Mouse (Mus musculus) MN1 (cell line): ENCODE data around the gene Lamc3.
"Not testable (repeated sequence)": the region's sequence is repeated elsewhere in the genome, so short reads cannot be mapped to it uniquely, and the experiment has no call there.

Experiments used
- DNase-seq: peaks from one replicate; pipeline ENCODE4 v3.0.0-alpha.2; 2016; ENCODE audit warnings: low spot score

Gene Lamc3

DNA sequence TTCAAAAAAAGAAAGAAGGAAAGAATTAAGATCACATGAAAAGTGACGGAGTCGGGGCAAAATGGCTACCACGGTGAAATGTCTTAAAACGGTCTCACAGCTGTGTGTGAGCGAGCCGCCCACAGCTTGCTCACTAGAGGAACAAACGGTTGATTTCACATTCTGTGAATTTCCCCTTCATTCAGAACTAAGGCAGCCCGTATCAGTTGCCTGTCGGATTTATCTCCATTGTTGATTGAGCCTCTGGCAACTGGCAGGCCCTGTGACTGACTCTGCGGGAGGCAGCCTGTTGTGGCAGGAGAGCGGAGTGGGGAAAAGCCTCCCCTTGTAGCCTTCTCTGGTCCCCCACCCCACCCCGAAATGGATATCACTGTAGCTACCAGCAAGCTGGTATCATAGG, 10.6 kb upstream of the Lamc3 start:
- DNase-seq = no peak

DNA sequence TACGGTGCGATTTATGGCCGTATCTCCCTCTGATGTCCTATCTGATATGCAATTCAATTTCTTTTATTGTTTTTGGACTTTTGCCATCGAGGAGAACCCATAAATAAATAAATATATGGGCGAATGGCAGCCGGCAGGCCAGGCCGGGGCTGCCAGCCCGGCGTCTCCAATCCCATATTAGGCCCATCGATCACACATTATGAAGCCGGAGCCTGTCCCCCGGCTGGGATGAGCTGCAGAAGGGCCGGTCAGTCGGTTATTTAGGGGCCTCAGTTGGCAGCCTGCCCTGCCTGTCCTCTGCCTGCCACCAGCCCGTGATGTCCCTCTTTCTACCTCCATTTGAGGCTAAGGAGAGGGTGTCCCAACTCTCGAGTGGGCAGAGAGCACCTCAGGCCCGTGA, 8.5 kb upstream of the Lamc3 start:
- DNase-seq = no peak

DNA sequence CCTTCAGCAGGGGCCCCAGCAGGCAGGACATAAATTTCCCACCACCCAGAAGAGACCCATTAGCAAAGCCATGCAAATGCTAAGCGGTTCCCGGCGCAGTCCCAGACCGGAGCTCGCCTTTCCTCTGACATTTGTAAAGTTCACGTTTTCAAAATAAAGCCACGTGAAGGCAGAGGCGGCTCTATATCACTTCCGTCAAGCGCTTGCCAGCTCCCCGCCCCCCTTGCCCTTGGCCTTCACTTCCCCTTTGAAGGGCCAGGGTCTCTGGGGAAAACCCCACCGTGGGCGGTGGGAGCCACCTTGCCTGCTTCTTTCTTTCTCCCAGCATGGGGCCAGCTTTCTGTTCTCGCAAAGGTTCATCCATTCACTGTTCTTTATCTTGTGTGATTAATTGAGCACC, 6.2 kb upstream of the Lamc3 start:
- DNase-seq = no peak

DNA sequence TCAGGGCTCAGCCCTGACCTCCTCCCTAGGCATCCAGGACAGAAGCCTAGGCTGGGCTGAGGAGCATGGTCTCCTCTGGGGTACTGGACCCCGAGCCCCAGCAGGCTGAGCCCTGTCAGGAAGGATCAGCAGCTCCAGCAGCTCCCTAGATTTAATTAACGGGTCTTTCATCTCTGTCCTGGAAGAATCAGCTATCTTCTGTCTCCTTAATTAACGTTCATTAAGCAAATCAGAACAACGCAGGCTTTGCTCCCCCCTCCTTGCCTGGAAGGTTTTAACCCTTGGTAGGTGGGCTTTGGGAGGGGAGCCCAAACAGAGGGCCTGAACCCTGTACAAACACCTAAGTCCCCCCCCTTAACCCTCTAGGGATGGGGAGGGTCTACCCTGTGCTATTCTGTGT, 4.0 kb upstream of the Lamc3 start:
- DNase-seq = no peak

DNA sequence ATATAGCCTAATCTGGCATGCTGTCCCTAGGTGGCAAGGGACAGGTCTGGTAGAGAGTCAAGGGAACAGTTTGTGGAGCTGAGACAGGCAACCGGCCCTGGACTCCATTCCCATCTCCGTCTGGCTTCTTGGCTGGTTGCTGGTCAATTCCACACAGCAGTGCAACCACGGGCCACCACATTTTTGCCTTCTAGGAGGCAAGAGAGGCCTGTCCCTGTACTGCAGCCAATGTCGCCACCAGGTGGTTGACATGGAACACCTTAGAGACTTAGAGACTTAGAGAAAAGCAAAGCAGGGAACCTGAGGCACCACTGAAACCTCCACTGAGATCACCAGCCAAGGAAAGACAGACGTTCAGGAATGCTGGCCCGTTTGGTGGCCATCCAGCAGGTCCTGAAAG, 2.3 kb upstream of the Lamc3 start:
- DNase-seq = peak; percentile 66

DNA sequence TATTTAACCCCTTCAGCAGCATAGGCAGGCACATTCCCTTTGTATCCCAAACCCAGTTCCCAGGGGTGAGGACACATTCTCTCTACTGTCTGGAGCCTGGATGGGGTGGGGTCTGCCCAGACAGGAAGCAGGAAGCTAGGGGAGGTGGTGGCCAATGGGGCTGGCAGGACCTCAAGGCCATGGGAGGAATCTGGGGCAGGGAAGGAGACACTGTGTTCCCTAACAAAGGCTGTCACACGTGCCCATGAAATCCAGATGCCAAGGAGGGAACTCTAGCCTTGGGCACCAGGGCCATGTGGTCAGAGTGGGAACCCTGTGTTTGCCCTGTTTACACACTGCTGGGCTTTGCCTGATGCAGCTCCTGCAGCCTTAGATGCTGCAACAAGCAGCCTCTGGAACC, 1.8 kb downstream of the Lamc3 start:
- no peak for DNase-seq

DNA sequence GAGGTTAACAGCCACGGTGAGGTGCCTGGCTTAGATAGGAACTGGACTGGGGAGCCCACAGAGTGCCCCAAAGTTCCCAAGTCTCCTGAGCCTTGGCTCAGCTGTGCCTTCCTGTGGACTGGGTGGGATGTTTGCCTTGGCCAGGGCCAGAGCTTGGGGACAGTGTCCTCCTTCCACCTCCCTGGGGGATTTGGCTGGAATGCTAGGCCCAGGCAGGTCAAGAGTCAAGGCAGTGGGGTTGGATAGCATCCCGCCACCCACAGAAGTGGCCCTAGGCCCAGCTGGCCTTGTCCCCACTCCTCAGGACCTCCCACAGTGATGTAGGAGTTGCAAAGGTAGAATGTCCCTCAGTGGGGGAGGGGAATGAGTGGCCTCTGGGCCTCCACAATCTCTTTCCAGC, 4.1 kb downstream of the Lamc3 start:
- DNase-seq = no peak

DNA sequence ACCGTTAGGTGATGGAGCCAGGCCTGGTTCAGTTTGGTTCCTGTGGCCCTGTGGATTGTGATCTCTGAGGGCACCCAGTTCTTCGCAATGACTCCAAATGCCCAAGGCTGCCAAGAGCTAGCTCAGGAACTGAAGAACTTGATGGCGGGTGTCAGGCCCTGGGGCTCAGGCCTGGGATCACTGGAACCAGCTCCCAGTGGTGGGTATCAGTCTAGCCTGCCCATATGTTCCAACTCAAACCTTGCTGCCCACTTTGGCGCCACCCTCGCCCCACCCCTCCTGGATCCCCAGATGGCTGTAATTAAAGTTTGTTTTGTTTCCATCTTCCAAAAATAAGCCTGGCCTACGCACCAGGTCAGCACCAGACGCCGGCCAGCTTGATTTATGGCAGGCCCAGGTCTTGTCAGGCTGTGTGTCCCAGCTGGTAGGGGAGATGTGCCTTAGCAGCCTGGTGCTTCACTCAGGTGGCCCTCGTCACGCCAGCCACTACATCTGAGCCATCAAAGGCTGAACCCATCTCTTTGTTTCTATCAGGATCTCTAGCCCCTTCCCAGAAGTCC, 6.1 kb downstream of the Lamc3 start:
- peak; percentile 35 for DNase-seq

DNA sequence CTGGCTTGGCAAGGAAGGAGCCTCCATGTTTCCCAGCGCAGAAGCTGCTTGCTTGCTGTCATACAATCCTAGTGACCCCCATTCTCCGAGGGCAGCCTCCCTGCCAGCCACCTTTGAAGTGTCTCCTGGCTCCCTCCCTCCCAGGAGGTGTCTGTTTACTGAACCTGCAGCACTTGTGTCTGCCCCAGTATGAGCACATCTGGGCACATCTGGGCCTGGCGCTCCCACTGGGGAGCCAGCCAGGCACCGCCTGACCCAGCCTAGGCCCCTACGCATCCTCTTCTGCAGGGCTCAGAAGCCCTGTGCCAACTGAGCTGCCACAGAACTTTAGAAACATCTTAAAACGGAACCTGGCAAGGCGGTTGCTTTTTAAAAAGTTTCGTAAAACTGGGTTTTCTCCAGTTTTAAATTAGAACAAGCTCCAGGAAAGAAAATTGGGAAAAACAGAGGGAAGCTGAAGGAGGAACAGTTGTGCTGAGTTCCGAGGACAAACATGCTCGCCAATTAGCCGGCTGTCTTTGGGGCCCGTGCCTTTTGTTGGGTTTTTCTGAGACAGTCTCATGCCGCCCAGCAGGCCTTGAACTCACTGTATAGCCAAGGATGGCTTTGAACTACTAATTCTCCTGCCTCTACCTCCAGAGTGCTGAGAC, 7.3 kb downstream of the Lamc3 start:
- no peak for DNase-seq

DNA sequence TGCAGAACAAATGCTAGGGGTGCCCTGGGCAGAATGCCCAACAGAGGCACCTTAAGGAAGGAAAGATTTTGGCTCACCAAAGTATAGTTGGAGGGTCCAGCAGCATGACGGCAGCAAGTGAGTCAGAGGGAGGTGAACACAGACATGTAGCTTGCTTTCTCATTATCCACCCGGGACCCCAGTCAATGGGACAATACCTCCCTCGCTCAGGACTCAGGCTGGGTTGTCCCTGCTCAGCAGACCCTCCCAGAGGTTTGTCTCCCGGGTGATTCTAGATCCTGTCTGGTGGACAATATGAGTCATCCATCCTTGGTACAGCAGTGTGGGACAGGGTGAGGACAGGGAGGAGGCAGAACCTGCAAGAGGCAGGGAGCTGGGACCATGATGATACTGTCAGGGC, 13.8 kb downstream of the Lamc3 start:
- DNase-seq = peak; percentile 40

DNA sequence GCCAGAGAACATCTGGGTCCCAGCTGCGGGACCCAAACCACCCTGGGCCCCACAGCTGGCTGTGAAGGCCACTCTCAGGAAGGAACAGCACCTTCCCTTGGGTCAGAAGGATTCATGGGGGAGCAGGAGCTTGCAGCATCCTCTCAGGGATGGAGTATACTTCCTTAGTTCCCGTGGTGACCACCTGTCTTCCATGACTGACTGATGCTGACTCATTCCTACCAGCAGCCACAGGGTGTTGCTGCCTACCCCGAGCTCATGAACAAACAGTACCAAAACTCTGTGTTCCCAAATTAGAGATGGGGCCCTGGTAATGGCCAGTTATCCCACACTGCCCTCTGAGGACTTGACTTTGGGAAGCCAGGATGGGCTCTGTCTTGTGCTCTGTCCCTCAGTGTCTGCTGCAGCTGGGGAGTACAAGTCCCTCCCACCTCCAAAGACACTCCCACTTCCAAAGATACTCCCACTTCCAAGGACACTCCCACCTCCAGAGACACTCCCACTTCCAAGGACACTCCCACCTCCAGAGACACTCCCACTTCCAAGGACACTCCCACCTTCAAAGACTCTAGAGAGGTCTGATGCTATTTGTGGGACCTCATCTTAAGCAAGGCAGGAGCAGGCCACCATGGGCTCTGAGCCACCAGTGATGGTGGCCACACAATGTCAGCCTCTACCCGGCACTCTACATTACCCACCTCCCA, 14.7 kb downstream of the Lamc3 start:
- no peak for DNase-seq

DNA sequence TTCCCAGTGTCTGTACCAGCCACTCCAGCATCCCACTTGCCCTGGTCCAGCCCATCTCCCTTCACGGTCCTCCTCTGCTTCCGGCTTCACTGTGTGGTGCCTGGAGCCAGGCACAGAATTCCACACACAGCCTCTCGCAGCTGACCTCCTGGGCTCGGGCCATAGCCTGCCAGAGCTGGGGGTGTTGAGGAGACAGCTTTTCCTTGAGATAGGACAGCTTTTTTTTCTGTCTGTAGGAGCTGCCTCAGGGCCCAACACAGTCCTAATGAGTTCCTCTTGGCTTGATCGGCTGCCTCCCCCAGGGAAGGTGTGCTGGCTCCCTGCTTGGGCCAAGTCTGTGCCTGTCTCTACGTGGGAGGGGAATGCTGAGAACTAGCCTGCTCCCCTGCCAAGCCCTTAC, 17.0 kb downstream of the Lamc3 start:
- DNase-seq = no peak

DNA sequence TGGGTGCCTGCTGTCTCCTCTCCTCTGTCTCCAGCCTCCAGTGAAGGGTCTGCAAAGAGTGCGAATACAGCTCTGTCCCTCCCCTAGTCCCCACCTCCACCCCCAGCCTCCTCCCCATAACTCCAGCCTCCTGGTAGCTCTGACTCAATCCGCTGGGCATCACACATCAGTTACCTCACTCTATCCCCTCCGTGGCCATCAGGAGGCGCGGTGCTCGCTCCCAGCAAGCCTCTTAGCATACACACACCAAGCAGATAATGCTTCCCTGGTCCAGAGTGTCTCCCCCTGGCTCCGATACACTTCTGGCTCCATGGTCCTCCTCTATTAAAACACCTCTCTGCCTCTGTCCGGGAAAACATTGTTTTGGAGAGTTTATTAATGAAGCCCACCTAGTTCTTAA, 17.5 kb downstream of the Lamc3 start:
- peak; percentile 43 for DNase-seq

DNA sequence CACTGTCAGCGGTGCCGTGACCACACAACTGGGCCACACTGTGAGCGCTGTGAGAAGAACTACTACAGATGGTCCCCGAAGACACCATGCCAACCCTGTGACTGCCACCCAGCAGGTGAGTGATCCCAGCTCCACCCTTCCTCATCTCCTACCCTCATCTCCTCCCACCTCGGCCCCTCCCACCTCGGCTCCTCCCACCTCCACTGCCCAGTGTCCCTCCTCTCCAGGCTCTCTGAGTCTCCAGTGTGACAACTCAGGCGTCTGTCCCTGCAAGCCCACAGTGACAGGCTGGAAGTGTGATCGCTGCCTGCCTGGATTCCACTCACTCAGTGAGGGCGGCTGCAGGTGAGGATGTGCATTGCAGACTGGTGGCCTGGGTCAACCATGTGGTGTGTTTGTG, 18.6 kb downstream of the Lamc3 start:
- no peak for DNase-seq

DNA sequence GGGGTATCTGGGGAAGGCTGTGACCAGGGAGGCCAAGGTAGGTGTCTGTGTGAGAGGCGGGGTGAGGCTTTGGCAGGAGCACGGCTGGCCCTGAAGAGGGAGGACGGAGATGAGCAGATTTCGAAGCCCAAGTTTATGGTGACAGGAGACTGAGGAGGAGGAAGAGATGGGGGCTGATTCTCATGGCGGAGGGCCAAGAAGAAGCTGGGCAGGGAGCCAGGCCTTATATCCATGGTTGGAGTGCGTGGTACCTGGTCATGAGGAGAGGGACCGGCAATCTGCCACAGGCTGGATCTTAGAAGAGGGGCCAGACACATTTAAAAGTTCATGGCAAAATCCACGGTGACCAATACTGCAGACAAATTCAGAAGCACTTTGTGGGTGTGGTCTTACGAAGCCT, 19.3 kb downstream of the Lamc3 start:
- DNase-seq = no peak

DNA sequence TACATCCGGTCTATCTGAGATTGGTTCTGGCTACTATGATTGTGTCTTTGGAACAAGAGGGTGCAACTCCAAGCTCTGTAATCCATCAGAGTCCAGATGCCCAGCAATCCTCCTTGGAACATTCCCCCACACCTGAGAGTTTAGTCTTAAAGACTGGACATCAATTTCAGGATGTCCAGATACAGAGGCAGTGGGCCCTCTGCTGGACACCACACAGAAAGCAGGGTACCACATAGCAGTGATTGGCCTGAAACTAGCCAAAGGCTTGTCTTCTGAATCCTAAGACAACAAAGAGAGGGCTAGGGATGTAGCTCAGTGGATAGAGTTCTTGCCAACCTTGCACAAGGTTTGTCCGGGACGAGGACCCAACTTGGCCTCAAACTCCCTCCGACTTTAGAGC, 25.5 kb downstream of the Lamc3 start:
- peak; percentile 48 for DNase-seq

DNA sequence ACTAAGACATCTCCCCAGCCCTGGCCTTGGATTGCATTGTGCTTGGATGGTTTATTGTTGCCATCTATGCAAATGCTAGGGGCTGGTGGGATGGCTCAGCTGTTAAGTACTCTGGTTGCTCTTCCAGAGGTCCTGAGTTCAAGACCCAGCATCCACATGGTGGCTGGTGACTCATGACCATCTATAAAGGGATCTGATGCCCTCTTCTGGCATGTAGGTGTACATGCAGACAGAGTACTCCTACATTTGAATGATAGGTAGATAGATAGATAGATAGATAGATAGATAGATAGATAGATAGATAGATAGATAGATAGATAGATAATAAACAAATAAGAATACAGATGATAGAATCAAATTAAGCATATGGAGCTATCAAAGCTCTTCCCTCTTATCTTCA, 27.1 kb downstream of the Lamc3 start:
- DNase-seq = not testable (repeated sequence)

DNA sequence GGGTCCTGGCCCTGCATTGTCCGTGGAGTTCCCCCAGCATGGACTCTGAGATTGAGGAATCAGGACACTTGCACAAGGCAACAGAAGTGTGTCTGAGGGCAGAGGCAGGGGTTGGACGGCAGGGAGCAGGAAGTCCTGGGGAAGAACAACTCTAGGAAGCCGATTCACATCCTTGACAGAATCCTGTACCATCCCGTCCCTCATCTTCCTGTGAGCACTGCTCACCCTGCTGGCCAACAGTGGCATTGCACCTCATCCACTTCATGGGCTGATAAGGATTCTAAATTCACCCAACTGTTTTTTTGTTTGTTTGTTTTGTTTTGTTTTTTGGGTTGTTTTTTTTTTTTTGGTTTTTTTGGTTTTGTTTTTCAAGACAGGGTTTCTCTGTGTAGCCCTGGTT, 28.0 kb downstream of the Lamc3 start:
- DNase-seq = peak; percentile 83

DNA sequence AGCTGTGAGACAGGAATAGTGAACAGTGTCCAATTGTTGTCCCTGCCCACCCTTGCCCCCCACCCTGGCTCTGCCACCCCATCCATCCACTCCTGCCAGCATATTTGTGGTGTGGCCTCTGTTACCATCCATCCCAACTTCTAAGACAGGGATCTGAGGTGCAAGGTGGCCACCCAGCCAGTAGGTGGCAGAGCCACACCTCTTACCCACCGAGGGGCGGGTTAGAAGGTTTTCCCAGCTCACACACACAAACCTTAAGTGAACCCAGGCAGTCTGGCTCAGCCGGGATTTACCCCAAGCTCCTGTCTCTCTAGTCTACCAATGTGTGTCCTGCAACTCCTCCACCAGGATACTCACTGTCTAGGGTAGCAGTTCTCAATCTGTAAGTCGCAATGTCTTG, 30.5 kb downstream of the Lamc3 start:
- DNase-seq = peak; percentile 70

DNA sequence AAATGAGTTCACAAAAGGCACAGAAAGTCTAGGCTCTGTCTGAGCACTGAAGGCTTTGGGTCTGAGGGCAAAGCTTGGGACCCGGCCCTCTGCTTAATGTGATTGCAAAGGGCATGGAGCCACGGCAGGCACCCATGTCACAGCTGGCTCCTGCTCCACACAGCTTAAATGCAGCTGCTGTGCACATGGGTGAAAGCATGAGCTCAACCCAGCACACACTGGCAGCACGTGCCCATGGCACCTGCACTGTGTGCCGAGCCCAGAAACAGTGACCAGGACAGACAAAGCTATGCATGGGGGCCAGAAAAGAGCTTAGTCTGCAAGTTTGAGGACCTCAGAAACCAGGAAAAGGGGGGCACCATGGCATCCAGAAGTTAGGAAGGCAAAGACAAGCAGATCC, 36.6 kb downstream of the Lamc3 start:
- no peak for DNase-seq

DNA sequence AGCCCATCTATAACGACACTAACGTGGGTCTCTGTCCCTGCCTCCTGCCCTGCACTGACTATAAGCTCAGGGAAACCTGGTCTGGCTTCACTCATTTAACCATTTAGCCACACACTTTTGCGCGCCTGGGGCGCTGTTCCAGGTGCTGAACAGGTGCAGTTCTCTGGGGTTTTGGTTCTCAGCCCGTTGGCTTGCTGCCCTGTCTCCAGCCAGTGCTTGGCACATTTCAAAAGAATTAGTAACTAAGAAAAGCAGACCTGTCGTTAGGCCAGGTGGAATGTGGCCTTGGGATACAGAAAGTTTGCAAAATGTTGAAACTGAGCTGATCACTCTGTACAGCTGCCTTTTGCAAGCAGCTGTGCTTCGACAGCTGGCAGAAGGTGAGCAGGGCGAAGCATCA, 37.7 kb downstream of the Lamc3 start:
- no peak for DNase-seq

DNA sequence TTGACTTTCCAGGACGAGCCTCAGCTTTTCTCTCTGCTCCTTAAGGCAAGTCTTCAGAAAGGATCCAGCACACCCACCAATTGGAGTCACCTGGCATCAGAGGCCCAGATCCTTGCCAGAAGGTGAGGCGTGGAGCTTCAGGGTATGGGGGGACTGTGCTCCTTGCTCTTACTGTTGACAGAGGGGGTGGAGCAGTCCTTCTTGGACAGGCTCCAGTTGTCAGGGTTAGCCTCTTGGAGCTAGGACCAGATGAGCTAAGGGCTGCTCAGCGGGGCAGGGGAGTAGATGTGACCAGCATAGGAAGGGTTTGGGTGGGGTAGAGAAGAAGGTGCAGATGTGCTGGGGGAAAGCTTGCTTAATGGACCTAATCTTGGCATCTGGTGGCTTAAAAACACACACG, 38.8 kb downstream of the Lamc3 start:
- peak; percentile 41 for DNase-seq

DNA sequence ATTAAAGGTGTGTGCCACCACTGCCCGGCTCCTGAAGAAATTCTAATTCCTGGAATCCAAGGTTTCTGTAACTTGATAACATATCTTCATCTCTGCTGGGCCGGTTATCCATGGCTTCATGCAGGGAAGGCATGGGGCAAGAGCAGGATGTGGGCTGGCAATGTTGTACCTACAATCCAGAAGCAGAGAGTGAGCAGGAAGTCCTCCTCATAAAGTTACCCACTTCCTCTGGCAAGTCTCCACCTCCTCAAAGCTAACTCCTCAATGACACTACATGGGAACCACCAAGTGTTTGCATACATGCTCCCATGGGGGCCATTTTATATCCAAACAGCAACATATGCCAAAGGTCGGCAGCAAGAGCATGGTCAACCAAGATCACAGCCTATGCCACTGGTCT, 42.6 kb downstream of the Lamc3 start:
- no peak for DNase-seq

DNA sequence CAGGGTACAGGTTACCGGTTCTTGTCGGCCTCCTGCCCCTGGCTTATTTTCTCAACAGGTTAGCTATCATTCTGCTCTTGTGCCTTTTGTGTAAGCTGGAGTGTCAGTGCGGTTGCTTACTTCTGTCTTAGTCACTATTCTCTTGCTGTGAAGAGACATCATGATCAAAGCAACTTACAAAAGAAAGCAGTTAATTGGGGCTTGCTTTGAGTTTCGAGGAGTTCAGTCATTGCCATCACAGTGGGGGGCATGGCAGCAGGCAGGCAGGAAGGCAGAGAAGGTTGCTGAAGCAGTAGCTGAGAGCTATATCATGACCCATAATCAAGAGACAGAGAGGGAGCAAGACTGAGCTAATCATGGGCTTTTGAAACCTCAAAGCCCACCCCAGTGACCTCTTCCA, 47.5 kb downstream of the Lamc3 start:
- DNase-seq = no peak
